Mouse (Mus musculus) liver, postnatal 0 days (tissue): ENCODE results near the gene Rtkn2. TPM values are rescaled to one million over a fixed set of nuclear protein-coding genes. Genes with fewer than 3 reads are reported as not detected.
A peak's percentile ranks its signal among the peaks of the same experiment; 100 is the strongest.

Experiments
- ATAC-seq: fragments of 200-750 bp; cut with Nextera tagmentation; 2 replicates; pipeline ENCODE4 v1.8.0; 2017; ENCODE audit warnings: mild to moderate bottlenecking, moderate library complexity
- DNase-seq: peaks from one replicate; pipeline ENCODE4 v3.0.0-alpha.2; 2016
- H3K27ac ChIP-seq: fragments of 300-500 bp; sonication (generic); 2 replicates; pipeline ENCODE4 v1.5.1; 2014; ENCODE audit warnings: antibody characterized with exemption, moderate library complexity, mild to moderate bottlenecking, low read depth
- H3K27me3 ChIP-seq: fragments of 300-500 bp; sonication (generic); 2 replicates; pipeline ENCODE4 v1.6.1; 2014; ENCODE audit warnings: low read length, control low read depth, mixed read lengths; ENCODE audit not compliant: insufficient read depth
- H3K36me3 ChIP-seq: fragments of 300-500 bp; sonication (generic); replicated peaks from 2 replicates; pipeline ENCODE4 v1.6.1; 2014; ENCODE audit warnings: mild to moderate bottlenecking, control low read depth, low read length, moderate library complexity, mixed read lengths; ENCODE audit not compliant: insufficient read depth
- H3K4me1 ChIP-seq: fragments of 300-500 bp; sonication (generic); 2 replicates; pipeline ENCODE4 v1.6.1; 2014; ENCODE audit warnings: antibody characterized with exemption, mild to moderate bottlenecking, control low read depth; ENCODE audit not compliant: insufficient read depth
- H3K4me2 ChIP-seq: fragments of 300-500 bp; sonication (generic); 2 replicates; pipeline ENCODE4 v1.6.1; 2014; ENCODE audit warnings: low read depth, mild to moderate bottlenecking, low read length, moderate library complexity, mixed read lengths
- H3K4me3 ChIP-seq: fragments of 300-500 bp; sonication (generic); 2 replicates; pipeline ENCODE4 v1.5.1; 2014; ENCODE audit warnings: low read depth, low read length
- H3K9ac ChIP-seq: fragments of 300-500 bp; sonication (generic); replicated peaks from 2 replicates; pipeline ENCODE4 v1.6.1; 2014; ENCODE audit warnings: mild to moderate bottlenecking, moderate library complexity
- H3K9me3 ChIP-seq: fragments of 300-500 bp; sonication (generic); 2 replicates; pipeline ENCODE4 v1.6.1; 2016; ENCODE audit warnings: mild to moderate bottlenecking, control low read depth, low read length, mixed read lengths
- CTCF ChIP-seq: sonication (generic); IDR thresholded peaks from 2 replicates; pipeline ENCODE4 v1.5.1; 2016; ENCODE audit warnings: antibody characterized with exemption, low read depth
- EP300 ChIP-seq: IDR thresholded peaks from 2 replicates; pipeline ENCODE4 v1.6.1; 2016; ENCODE audit warnings: antibody characterized with exemption, low read depth, mild to moderate bottlenecking
- WGBS: fragments of 180-500 bp; shearing (Covaris S2); extraction: QIAGEN DNeasy Blood & Tissue Kit; methylation state at CpG from one replicate; pipeline ENCODE4 v1.1.7; 2014; ENCODE audit not compliant: insufficient replicate concordance; 5-methylcytosine and 5-hydroxymethylcytosine counted together
- polyA plus RNA-seq: library from polyadenylated mRNA; unstranded; fragments of >200 nt; fragmentation: Nextera tagmentation; extraction: Ambion mirVana; gene quantifications from 2 replicates; pipeline ENCODE4 v1.2.1, GENCODE M21; 2015

Gene Rtkn2
- 1.4 TPM in 2 replicates for polyA plus RNA-seq

DNA sequence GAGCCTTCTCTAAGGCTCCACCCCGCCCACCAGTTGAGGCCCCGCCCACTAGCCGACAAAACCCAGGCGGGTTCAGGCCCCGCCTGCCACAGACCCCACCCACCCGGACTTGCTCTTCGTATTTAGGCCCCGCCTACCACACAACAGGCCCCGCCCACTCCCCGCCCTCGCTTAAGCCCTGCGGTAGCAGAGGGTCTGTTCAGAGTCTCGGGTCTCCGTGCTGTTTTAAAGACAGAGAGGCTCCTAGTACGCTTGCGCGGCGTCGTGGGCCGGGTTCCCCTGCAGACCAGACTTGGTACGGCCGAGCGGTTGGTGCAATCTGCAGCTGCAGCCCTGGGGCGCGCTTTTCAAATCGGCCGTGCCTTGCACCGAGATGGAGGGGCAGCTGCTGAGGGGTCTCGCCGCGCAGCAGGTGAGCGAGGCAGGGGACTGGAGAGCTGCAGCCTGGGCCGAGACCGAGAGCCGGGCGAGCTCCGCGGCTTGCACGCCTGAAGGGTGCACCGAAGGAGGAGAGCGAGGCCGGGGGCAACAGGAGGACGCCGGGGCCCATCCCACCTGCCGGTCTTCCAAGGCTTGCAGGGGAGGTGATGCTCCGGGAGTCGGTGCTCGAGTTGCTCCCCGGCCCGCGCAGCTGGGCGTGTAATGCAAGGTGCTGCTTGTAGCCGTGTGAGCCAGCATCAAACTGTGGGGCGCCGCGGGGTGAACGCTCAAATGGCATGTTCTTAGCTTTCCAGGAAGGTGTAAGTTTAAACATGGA, at the start of gene Rtkn2:
Gene Rtkn2 (plus strand): TSS at position 170 of the 757 bp plus-strand sequence.
- Histone ChIP-seq H3K4me1 (peaks cover 11% of the 10 kb centered on the region), H3K4me2 (peak within 1 kb of the TSS; percentile 98), H3K27ac (0 out of 2 replicates have a peak within 1 kb of the TSS, but pooled peaks have one; percentile 30), H3K4me3 (peak within 1 kb of the TSS; percentile 61), H3K9me3 (no peaks in the 10 kb centered on the region), H3K36me3 (no peaks in the 10 kb centered on the region), H3K9ac (peak within 1 kb of the TSS; percentile 74), H3K27me3 (no peaks in the 10 kb centered on the region)
- ATAC-seq (peak; percentile 98), DNase-seq (peak; percentile 94)
- WGBS: under 1% methylated on average over 57 of the region's 57 CpGs
- TF ChIP-seq EP300 (no peak), CTCF (no peak; the same call in 1 of the 2 replicates)

DNA sequence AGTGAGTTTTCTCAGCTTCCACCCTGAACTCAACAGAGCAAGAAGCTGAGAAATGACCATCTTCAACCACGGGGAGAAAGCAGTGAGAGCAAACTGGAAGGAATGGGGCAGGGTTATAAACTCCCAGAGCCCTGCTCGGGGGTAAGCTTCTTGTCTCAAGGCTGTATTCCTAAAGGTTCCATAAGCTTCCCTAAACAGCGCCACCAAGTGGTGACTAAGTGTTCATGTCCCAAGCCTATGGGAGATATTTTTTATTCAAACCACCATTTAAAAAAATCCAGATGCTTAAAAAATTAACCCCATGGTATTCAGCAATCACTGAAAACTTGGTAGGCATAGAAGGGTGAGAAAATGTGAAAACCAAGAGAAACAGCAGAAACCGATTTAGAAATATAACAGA, 48.0 kb upstream of the Rtkn2 start:
- DNase-seq (no peak), ATAC-seq (no peak)
- no peak for TF ChIP-seq CTCF
- TF ChIP-seq EP300: no peak
- 77% methylated on average over 4 of the region's 4 CpGs for WGBS
- H3K4me1 ChIP-seq: no peaks in the 10 kb centered on the region
- no peak overlapping the region for H3K27ac ChIP-seq
- no peaks in the 10 kb centered on the region for H3K27me3 ChIP-seq
- H3K36me3 ChIP-seq: no peaks in the 10 kb centered on the region
- H3K4me3 ChIP-seq: no peak overlapping the region
- peaks cover 2% of the 10 kb centered on the region; the same call in 1 of the 2 replicates for H3K9me3 ChIP-seq
- no peak overlapping the region for H3K9ac ChIP-seq
- H3K4me2 ChIP-seq: no peak overlapping the region

DNA sequence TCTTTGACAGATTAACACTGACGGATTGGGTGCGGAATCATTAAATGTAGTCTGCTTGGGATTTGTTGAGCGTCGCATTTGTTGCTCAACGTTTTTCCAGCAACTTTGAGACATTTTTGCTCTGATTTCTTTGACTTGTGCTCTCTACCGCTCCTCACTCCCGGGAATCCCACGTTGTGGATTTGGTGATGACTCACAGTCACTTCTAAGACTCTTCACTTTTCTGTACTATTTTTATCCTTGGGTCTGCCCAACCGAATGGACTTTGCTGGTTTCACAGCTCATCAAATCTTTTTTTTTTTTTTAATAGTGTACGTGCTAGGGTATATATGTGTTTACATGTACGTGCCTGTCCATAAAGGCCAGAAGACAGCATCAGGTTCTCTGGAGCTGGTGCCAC, 46.6 kb upstream of the Rtkn2 start:
- DNase-seq (no peak), ATAC-seq (no peak)
- no peaks in the 10 kb centered on the region for H3K4me1 ChIP-seq
- H3K36me3 ChIP-seq: no peaks in the 10 kb centered on the region
- no peak overlapping the region for H3K9ac ChIP-seq
- TF ChIP-seq EP300 (no peak), CTCF (no peak)
- H3K27ac ChIP-seq: no peak overlapping the region
- no peak overlapping the region for H3K4me2 ChIP-seq
- WGBS: 85% methylated on average over 11 of the region's 11 CpGs
- H3K4me3 ChIP-seq: no peak overlapping the region
- no peaks in the 10 kb centered on the region for H3K27me3 ChIP-seq
- peaks cover 2% of the 10 kb centered on the region; the same call in 1 of the 2 replicates for H3K9me3 ChIP-seq

DNA sequence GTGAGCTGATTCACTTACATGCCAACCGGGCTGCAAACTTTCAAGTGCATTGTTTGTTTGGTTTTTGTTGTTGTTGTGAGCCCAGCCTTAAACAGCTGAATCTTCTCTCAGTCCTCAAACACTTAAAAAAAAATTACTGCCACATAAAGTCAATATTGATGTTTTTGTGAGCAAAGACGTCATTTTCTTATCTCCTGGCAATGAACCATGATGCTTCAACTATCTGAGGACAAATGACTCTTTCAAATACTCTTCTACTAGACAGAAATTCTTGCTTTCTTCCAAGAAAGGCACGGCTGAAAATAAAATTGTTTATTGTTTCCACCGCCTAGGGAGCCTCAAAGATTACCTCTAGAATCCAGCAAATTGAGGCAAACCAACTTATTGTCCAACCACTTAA, 42.4 kb upstream of the Rtkn2 start:
- DNase-seq: no peak

DNA sequence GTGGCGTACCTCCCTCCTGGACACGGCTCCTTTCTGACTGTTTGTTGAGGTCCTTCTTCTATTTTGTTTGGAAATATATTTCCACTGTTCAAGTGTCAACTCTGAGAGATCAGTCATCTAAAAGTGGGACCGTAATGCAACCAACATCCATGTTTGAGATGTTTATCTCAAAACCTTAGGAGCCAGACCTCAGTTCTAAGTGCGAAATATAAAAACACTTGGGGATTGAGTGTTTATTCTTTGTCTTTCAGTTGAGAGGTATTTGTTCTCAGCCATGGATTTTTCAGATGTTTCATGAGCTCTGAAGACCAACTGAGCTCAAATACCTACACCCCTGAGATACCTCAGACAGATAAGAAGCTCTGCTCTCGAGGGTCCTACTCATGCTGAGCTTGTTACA, 41.6 kb upstream of the Rtkn2 start:
- H3K9ac ChIP-seq: no peak overlapping the region
- H3K36me3 ChIP-seq: no peaks in the 10 kb centered on the region
- no peak for TF ChIP-seq CTCF
- ATAC-seq: no peak
- H3K4me2 ChIP-seq: no peak overlapping the region
- no peaks in the 10 kb centered on the region for H3K4me1 ChIP-seq
- no peak for DNase-seq
- no peaks in the 10 kb centered on the region for H3K27me3 ChIP-seq
- H3K27ac ChIP-seq: no peak overlapping the region
- H3K4me3 ChIP-seq: no peak overlapping the region
- no peaks in the 10 kb centered on the region for H3K9me3 ChIP-seq
- 81% methylated on average over 5 of the region's 5 CpGs for WGBS

More for the DNA sequence above, 42.4 kb upstream of the Rtkn2 start:
- Histone ChIP-seq H3K9ac (no peak overlapping the region), H3K36me3 (no peaks in the 10 kb centered on the region), H3K4me1 (no peaks in the 10 kb centered on the region), H3K4me3 (no peak overlapping the region), H3K4me2 (no peak overlapping the region), H3K27ac (no peak overlapping the region), H3K27me3 (no peaks in the 10 kb centered on the region), H3K9me3 (0 out of 2 replicates have a peak, but pooled peaks cover 2% of the 10 kb centered on the region)
- no peak for ATAC-seq
- TF ChIP-seq CTCF (no peak), EP300 (no peak)
- 63% methylated on average over 4 of the region's 4 CpGs for WGBS

DNA sequence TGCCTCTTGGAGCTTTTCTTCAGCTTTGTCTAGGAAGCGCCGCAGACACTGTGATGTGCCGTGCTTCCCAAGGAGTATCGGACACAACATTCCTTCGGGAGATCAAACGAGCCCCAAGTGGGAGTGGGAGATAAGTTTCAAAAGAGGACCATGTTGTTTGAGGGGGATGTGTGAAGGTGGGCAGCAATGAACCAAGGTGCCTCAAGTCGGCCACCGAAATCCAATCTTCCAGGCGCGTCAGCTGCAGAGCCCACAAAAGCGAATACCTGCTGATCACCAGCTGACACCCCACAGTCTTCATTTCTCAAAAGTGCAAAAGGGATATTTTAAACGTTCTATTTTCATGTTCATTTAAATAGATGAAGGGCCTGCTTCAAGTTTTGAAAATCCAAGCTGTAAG, 39.8 kb upstream of the Rtkn2 start:
- H3K36me3 ChIP-seq: no peaks in the 10 kb centered on the region
- no peak for ATAC-seq
- H3K4me2 ChIP-seq: no peak overlapping the region
- H3K9ac ChIP-seq: no peak overlapping the region
- no peak for DNase-seq
- 71% methylated on average over 12 of the region's 12 CpGs for WGBS
- H3K9me3 ChIP-seq: no peaks in the 10 kb centered on the region
- H3K27ac ChIP-seq: no peak overlapping the region
- H3K4me3 ChIP-seq: no peak overlapping the region
- no peaks in the 10 kb centered on the region for H3K27me3 ChIP-seq
- TF ChIP-seq EP300: no peak
- TF ChIP-seq CTCF: no peak
- H3K4me1 ChIP-seq: no peaks in the 10 kb centered on the region
